Mouse (Mus musculus) forebrain, embryonic 14.5 days (tissue): Measurements from ENCODE around the gene Lin52. TPM values are rescaled to one million over a fixed set of nuclear protein-coding genes. Genes with fewer than 3 reads are reported as not detected.

Experiments
- ATAC-seq: fragments of 200-750 bp; cut with Nextera tagmentation; 2 replicates; pipeline ENCODE4 v1.8.0; 2017; ENCODE audit warnings: mild to moderate bottlenecking, moderate library complexity
- DNase-seq: peaks from one replicate; pipeline ENCODE4 v3.0.0-alpha.2; 2015; ENCODE audit warnings: low spot score
- H3K27ac ChIP-seq: fragments of 300-500 bp; sonication (generic); 2 replicates; pipeline ENCODE4 v1.5.1; 2014; ENCODE audit warnings: low read depth, mild to moderate bottlenecking, control low read depth, low read length, moderate library complexity
- H3K27me3 ChIP-seq: fragments of 300-500 bp; sonication (generic); replicated peaks from 2 replicates; pipeline ENCODE4 v1.6.1; 2014; ENCODE audit warnings: low read length, control low read depth, mixed read lengths; ENCODE audit not compliant: control insufficient read depth, insufficient read depth
- H3K36me3 ChIP-seq: fragments of 300-500 bp; sonication (generic); 2 replicates; pipeline ENCODE4 v1.6.1; 2014; ENCODE audit warnings: low read length, control low read depth; ENCODE audit not compliant: control insufficient read depth, insufficient read depth
- H3K4me1 ChIP-seq: fragments of 300-500 bp; sonication (generic); 2 replicates; pipeline ENCODE4 v1.6.1; 2014; ENCODE audit warnings: antibody characterized with exemption, low read length, control low read depth; ENCODE audit not compliant: control insufficient read depth, insufficient read depth
- H3K4me2 ChIP-seq: fragments of 300-500 bp; sonication (generic); 2 replicates; pipeline ENCODE4 v1.6.1; 2014; ENCODE audit warnings: mild to moderate bottlenecking, control low read depth, low read length
- H3K4me3 ChIP-seq: fragments of 300-500 bp; sonication (generic); 2 replicates; pipeline ENCODE4 v1.5.1; 2014; ENCODE audit warnings: low read depth, low read length, control low read depth
- H3K9ac ChIP-seq: fragments of 300-500 bp; sonication (generic); 2 replicates; pipeline ENCODE4 v1.6.1; 2014; ENCODE audit warnings: mild to moderate bottlenecking, low read length, control low read depth, moderate library complexity
- H3K9me3 ChIP-seq: fragments of 300-500 bp; sonication (generic); replicated peaks from 2 replicates; pipeline ENCODE4 v1.6.1; 2016; ENCODE audit warnings: low read length, control low read depth, mixed read lengths; ENCODE audit not compliant: control insufficient read depth
- WGBS: fragments of 180-500 bp; shearing (Covaris S2); extraction: QIAGEN DNeasy Blood & Tissue Kit; methylation state at CpG from one replicate; pipeline ENCODE4 v1.1.7; 2014; 5-methylcytosine and 5-hydroxymethylcytosine counted together
- polyA plus RNA-seq: library from polyadenylated mRNA; unstranded; fragments of >200 nt; fragmentation: Nextera tagmentation; extraction: Ambion mirVana; gene quantifications from 2 replicates; pipeline ENCODE4 v1.2.1, GENCODE M21; 2014

Gene Lin52
- polyA plus RNA-seq, 1 experiment from 2014 or later, result 41.2 TPM

DNA sequence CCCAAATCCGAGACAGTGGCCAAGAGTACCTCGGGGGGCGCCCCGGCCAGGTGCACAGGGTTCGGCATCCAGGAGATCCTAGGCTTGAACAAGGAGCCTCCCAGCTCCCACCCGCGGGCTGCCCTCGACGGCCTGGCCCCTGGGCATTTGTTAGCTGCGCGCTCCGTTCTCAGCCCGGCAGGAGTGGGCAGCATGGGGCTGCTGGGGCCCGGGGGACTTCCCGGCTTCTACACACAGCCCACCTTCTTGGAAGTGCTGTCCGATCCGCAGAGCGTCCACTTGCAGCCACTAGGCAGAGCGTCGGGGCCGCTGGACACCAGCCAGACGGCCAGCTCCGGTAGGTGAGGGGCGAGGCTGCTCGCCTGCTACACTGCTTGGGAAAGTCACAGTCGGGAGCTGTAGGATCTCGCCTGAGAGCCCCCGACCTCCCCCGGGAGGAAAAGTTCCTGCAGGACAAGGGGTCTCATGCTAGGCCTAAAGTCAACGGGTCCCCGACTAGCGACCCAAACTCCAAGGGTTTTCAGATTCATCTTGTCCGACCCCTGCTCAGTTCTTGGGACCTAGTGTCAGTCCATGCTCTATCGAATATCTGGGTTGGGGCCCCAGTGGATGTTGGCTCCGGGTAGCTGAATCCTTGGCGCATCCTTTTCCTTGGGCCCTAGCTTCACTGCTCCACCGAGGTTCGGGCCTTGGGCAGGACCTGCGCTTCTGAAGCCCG lies 118.9 kb downstream of the Lin52 start:
- ATAC-seq (peak; percentile 32; the same call in 1 of the 2 replicates), DNase-seq (peak; percentile 8)
- H3K4me2 ChIP-seq, result peak overlapping the region; percentile 28
- H3K9ac ChIP-seq, result no peak overlapping the region
- peaks cover 7% of the 10 kb centered on the region for H3K4me1 ChIP-seq
- no peaks in the 10 kb centered on the region for H3K9me3 ChIP-seq
- 0 out of 2 replicates have a peak overlapping the region, but pooled peaks have one; percentile 6 for H3K4me3 ChIP-seq
- 2% methylated on average over 39 of the region's 40 CpGs for WGBS
- H3K36me3 ChIP-seq, result no peaks in the 10 kb centered on the region
- peaks cover 55% of the 10 kb centered on the region for H3K27me3 ChIP-seq
- no peak overlapping the region for H3K27ac ChIP-seq

DNA sequence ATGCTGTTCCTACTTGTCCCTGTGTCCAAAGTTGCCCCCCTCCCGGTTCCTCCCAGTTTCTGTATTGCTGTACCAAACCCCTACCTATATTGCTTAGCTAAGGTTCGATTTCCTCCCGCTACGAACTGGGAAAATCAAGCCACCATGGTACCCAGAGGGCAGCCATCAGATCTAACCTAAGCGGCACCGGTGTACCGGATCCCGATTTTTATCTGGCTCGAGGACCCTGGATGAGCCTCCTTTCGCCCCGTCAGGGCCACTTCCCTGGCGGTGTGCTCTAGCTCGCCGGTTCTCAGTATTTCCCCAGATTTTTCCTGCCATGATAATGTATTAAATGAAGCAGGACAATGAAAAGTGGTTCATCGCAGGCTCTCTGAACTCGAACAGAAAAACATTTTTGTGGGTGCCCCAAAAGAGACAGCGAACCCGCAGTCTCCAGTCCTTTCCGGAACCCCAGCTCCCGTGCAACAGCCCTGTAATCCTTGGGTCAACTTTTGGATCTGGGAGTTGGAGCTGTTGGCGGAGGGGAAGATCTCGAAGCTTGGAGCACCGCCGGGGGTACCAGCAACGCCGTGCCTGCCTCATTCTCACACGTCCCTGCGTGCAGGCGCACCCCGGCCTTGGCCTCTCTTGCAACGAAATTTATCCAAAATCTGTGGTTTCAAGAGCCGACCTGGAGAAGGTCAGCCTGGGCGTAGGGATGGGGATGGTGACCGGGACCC lies 119.6 kb downstream of the Lin52 start:
- Histone ChIP-seq H3K36me3 (no peaks in the 10 kb centered on the region), H3K9me3 (no peaks in the 10 kb centered on the region), H3K27me3 (peaks cover 57% of the 10 kb centered on the region), H3K4me3 (no peak overlapping the region), H3K27ac (no peak overlapping the region), H3K9ac (no peak overlapping the region), H3K4me2 (no peak overlapping the region), H3K4me1 (peaks cover 7% of the 10 kb centered on the region)
- peak; percentile 10 for DNase-seq
- WGBS, result 3% methylated on average over 34 of the region's 34 CpGs
- ATAC-seq, result no peak

DNA sequence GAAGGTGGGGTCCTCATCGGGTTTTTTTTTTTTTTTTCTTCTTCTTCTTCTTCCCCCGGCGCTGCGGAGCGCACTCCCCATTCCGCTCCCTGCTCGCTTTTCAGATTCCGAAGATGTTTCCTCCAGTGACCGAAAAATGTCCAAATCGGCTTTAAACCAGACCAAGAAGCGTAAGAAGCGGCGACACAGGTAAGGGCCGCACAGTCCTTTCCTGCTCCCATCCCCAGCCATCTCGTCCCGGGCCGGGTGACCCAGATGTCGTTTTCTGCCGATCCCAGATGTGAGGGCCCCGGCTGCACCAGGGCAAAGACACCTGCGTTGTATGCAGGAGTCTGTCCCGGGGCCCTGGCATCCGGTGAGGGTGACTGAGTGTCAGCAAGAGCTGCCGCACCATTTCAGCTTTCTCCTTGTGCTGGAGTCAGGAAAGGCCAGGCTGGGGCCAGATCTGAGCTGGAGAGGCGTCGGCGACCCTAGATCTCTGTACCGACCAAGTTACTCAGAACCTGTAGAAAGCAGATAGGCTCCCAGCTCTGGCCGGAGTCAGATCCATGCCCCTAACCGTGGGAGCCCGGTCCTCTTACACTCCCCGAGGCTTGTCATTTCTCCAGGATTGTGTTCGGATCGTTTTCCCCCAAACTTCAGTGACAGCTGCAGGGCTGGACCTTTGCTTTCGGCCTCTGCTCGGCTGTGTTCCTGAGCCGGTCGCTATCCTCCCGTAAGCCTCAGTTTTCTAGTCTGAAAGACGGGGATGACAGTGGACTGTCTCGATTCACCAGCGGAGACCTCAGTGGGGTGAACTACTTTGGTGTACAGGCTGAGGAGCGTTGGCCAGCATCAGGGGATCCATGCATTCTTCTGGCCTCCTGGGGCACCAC lies 120.5 kb downstream of the Lin52 start:
- Histone ChIP-seq H3K9ac (no peak overlapping the region), H3K9me3 (no peaks in the 10 kb centered on the region), H3K4me3 (no peak overlapping the region), H3K27ac (no peak overlapping the region), H3K4me1 (peaks cover 7% of the 10 kb centered on the region), H3K36me3 (no peaks in the 10 kb centered on the region), H3K4me2 (no peak overlapping the region), H3K27me3 (peaks cover 57% of the 10 kb centered on the region)
- WGBS, result 1% methylated on average over 43 of the region's 43 CpGs
- DNase-seq (no peak), ATAC-seq (no peak)

- no peak overlapping the region for H3K4me2 ChIP-seq
- ATAC-seq (no peak), DNase-seq (no peak)
- H3K9me3 ChIP-seq, result no peaks in the 10 kb centered on the region
- H3K27ac ChIP-seq, result no peak overlapping the region
- H3K4me1 ChIP-seq, result peaks cover 7% of the 10 kb centered on the region
- 10% methylated on average over 7 of the region's 7 CpGs for WGBS
- H3K9ac ChIP-seq, result no peak overlapping the region
- no peaks in the 10 kb centered on the region for H3K36me3 ChIP-seq
- H3K27me3 ChIP-seq, result peaks cover 56% of the 10 kb centered on the region
- no peak overlapping the region for H3K4me3 ChIP-seq
These were observed 121.1 kb downstream of the Lin52 start for GRCm38 (mm10) chr12:84572341-84572720.

DNA sequence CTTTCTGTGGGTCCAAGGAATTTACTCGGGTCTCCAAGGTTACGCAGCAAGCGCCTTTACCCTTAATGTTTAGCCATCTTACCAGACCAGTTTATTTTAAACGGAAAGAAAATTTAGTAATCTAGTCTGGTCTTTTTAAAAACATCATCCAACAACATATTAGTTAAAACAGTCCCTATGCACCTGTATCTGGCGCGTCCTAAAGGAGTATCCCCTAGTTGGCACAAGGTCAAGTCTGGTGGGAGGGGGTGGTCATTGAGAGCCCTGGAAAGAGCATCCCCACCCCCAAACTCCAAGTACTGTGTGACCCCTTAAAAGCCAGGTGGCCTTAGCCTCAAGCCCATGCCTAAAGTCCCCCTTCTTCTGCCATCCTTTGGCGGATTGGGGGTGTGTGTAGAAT lies 121.9 kb downstream of the Lin52 start:
- WGBS, result 13% methylated on average over 7 of the region's 7 CpGs
- no peaks in the 10 kb centered on the region for H3K36me3 ChIP-seq
- no peak for DNase-seq
- ATAC-seq, result no peak
- no peak overlapping the region for H3K9ac ChIP-seq
- no peak overlapping the region for H3K27ac ChIP-seq
- no peak overlapping the region for H3K4me3 ChIP-seq
- no peaks in the 10 kb centered on the region for H3K9me3 ChIP-seq
- no peak overlapping the region for H3K4me2 ChIP-seq
- H3K27me3 ChIP-seq, result peaks cover 49% of the 10 kb centered on the region
- peaks cover 7% of the 10 kb centered on the region for H3K4me1 ChIP-seq

- 61% methylated on average over 11 of the region's 11 CpGs for WGBS
- Histone ChIP-seq H3K4me1 (no peaks in the 10 kb centered on the region), H3K9ac (no peak overlapping the region), H3K9me3 (no peaks in the 10 kb centered on the region), H3K27me3 (peaks cover 17% of the 10 kb centered on the region), H3K4me2 (no peak overlapping the region), H3K4me3 (no peak overlapping the region), H3K27ac (no peak overlapping the region), H3K36me3 (no peaks in the 10 kb centered on the region)
- ATAC-seq (no peak), DNase-seq (peak; percentile 39)
These were observed 126.7 kb downstream of the Lin52 start for GRCm38 (mm10) chr12:84577768-84578439.

DNA sequence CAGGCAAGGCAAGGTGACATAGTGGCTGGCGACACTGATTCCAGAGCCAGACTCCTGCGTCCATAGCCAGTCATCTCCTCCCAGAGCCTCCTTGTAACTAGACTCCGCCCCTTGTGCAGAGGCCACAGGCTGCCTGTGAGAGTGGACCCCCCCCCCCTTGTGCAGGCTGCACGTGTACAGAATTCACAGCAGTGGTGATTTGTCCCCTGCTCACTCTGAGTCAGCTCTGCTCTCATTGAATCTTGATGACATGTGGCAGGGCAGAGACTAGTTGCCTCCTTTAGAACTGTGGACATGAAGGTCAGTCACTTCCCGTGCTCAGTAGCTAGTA lies 127.2 kb downstream of the Lin52 start:
- DNase-seq (no peak), ATAC-seq (peak; percentile 61)
- Histone ChIP-seq H3K9ac (no peak overlapping the region), H3K36me3 (no peaks in the 10 kb centered on the region), H3K9me3 (no peaks in the 10 kb centered on the region), H3K27me3 (peaks cover 13% of the 10 kb centered on the region), H3K27ac (no peak overlapping the region), H3K4me3 (no peak overlapping the region), H3K4me2 (no peak overlapping the region), H3K4me1 (no peaks in the 10 kb centered on the region)
- WGBS, result 40% methylated on average over 5 of the region's 5 CpGs

- H3K36me3 ChIP-seq, result no peaks in the 10 kb centered on the region
- DNase-seq (no peak), ATAC-seq (no peak)
- H3K4me1 ChIP-seq, result no peaks in the 10 kb centered on the region
- WGBS, result 92% methylated on average over 2 of the region's 2 CpGs
- no peak overlapping the region for H3K4me2 ChIP-seq
- H3K9me3 ChIP-seq, result no peaks in the 10 kb centered on the region
- no peaks in the 10 kb centered on the region for H3K27me3 ChIP-seq
- no peak overlapping the region for H3K4me3 ChIP-seq
- H3K9ac ChIP-seq, result no peak overlapping the region
- H3K27ac ChIP-seq, result no peak overlapping the region
These were observed 130.1 kb downstream of the Lin52 start for GRCm38 (mm10) chr12:84581285-84581684.
